Mouse (Mus musculus): ENCODE results near the gene Pnkp. TPM values are rescaled to one million over a fixed set of nuclear protein-coding genes. Genes with fewer than 3 reads are reported as not detected.

Pnkp gene
- total and polyA plus RNA-seq, 3 experiments: 14.8 to 41.6 (median 22.2) TPM

DNA sequence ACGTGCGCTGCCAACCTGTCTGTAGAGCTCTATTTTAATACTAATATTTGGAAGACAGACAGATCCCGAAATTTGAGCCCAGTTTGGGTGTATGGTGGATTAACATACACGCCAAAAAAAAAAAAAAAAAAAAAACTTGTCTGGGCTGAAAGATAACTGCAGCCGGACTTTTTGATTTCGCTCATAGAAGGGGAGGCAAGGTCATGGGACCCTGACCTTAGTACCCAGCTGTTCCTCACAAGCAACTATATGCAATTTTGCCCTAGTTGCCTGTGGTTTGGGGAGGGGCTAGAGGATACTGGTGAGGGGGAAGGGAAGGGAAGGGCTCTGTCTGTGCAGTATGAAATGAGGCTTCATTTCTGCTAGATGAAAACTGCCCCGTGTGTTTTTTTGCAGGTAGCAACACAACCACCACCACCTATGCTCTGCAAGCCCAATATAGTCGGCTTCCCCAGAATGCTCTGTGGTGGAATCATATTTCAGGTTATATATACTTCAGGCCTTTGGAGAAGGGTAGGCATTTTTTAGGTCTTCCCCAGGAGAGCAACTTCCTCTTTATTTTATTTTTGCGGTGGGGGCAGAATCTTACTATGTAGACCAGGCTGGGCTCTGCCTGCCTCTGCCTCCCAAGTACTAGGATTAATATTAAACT lies 548 bp upstream of the Pnkp start:
- H3K36me3 ChIP-seq (replicated peaks in 1 of 2; ENCODE audit: control insufficient read depth in 1 of 2, insufficient read depth in 1 of 2, low read length in 1 of 2): peaks cover 11 to 45% of the 10 kb centered on the region in 2 experiments
- TF ChIP-seq POLR2AphosphoS2 (IDR thresholded peaks at IDR 0.05; ENCODE audit: low read depth, low read length) (0 out of 2 replicates have a peak, but pooled peaks have one; percentile 7), CHD2 (IDR thresholded peaks at IDR 0.05; ENCODE audit: low read length) (peak; percentile 63; the same call in 1 of the 2 replicates), JUND (conservative IDR thresholded peaks at IDR 0.05; ENCODE audit: low read depth, low read length) (no peak), ZNF384 (IDR thresholded peaks at IDR 0.05; ENCODE audit: low read depth, low read length) (peak; percentile 59), ETS1 (conservative IDR thresholded peaks at IDR 0.05; ENCODE audit: low read depth, low read length) (peak; percentile 38; the same call in 1 of the 2 replicates), ZMIZ1 (IDR thresholded peaks at IDR 0.05; ENCODE audit: low read depth, low read length) (peak; percentile 6; the same call in 1 of the 2 replicates), BHLHE40 (IDR thresholded peaks at IDR 0.05; ENCODE audit: low read depth, low read length) (peak; percentile 19; the same call in 1 of the 2 replicates), MAZ (IDR thresholded peaks at IDR 0.05; ENCODE audit: low read depth, low read length) (peak; percentile 7; the same call in 1 of the 2 replicates), E2F4 (IDR thresholded peaks at IDR 0.05; ENCODE audit: insufficient replicate concordance, low read depth, low read length) (no peak)
- peak; percentile 64 for DNase-seq (ENCODE audit: extremely low read depth)
- H3K4me1 ChIP-seq (ENCODE audit: control insufficient read depth in 1 of 2, insufficient read depth in 2 of 2): peaks cover 23 to 68% of the 10 kb centered on the region in 2 experiments
- peak overlapping the region; percentile 85; the same call in 1 of the 2 replicates for H3K27ac ChIP-seq (ENCODE audit: insufficient read depth, low read depth)
- peak overlapping the region; percentile 64 to 92 (median 72) for H3K4me3 ChIP-seq (replicated peaks in 1 of 3; ENCODE audit: low read depth in 2 of 3, low read length in 2 of 3, poor library complexity in 1 of 3)
- dilution Hi-C loops (cut with MboI; ENCODE audit: extremely low pct_ligation_motif_present, extremely low pct_unique_long_range_greater_than_20kb, low sequenced_read_pairs) (no loop called here), in situ Hi-C loops (cut with MboI; ENCODE audit: low pct_ligation_motif_present, low pct_unique_long_range_greater_than_20kb, low sequenced_read_pairs) (loop anchor here (10.0 kb wide), 1 partner anchor 98 kb away; no protein-coding TSS in a partner anchor)
- peak overlapping the region; percentile 74 for H3K9ac ChIP-seq (ENCODE audit: insufficient read depth, low read depth)
- H3K27me3 ChIP-seq (replicated peaks): no peaks in the 10 kb centered on the region
- H3K9me3 ChIP-seq (replicated peaks; ENCODE audit: low read length): no peaks in the 10 kb centered on the region
- H3K4me2 ChIP-seq (ENCODE audit: insufficient read depth, low read depth, poor library complexity, severe bottlenecking): peak overlapping the region; percentile 48; the same call in 1 of the 2 replicates
- H3K79me2 ChIP-seq (replicated peaks; ENCODE audit: control insufficient read depth, extremely low read depth, insufficient read depth, poor library complexity, severe bottlenecking): peaks cover 13% of the 10 kb centered on the region; the same call in 1 of the 2 replicates

DNA sequence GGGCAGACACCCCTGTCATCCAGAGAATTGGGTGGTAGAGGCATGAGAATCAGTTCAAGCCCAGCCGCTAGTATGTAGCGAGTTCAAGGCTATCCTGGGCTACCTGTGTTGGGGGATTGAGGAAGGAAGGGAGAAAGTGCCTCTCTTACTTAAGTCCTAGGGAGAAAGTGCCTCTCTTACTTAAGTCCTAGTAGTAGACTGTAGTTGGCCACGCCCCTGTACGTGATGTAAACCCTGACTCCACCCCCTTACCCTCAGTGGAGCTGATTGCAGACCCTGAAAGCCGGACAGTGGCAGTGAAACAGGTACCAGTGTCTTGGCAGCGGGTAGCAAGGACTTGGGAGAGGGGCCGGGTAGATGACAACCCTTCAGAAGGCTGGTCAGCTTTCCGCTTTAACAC lies 966 bp downstream of the Pnkp start:
- peak overlapping the region; percentile 64 to 92 (median 72) for H3K4me3 ChIP-seq (replicated peaks in 1 of 3; ENCODE audit: low read depth in 2 of 3, low read length in 2 of 3, poor library complexity in 1 of 3)
- no peak overlapping the region for H3K27ac ChIP-seq (ENCODE audit: insufficient read depth, low read depth)
- peak; percentile 68 for DNase-seq (ENCODE audit: extremely low read depth)
- peaks cover 21 to 62% of the 10 kb centered on the region in 2 experiments for H3K4me1 ChIP-seq (ENCODE audit: control insufficient read depth in 1 of 2, insufficient read depth in 2 of 2)
- dilution Hi-C loops (cut with MboI; ENCODE audit: extremely low pct_ligation_motif_present, extremely low pct_unique_long_range_greater_than_20kb, low sequenced_read_pairs) (no loop called here), in situ Hi-C loops (cut with MboI; ENCODE audit: low pct_ligation_motif_present, low pct_unique_long_range_greater_than_20kb, low sequenced_read_pairs) (loop anchor here (10.0 kb wide), 1 partner anchor 97 kb away; no protein-coding TSS in a partner anchor)
- peak overlapping the region; percentile 74; the same call in 1 of the 2 replicates for H3K9ac ChIP-seq (ENCODE audit: insufficient read depth, low read depth)
- TF ChIP-seq MAX (IDR thresholded peaks at IDR 0.05; ENCODE audit: low read length) (no peak), SMC3 (IDR thresholded peaks at IDR 0.05; ENCODE audit: low read depth, low read length) (no peak), NELFE (IDR thresholded peaks at IDR 0.05; ENCODE audit: low read depth, low read length) (no peak), GABPA (IDR thresholded peaks at IDR 0.05; ENCODE audit: insufficient replicate concordance, low read depth, low read length) (no peak), CTCF (conservative IDR thresholded peaks at IDR 0.05 in 1 of 2, IDR thresholded peaks at IDR 0.05 in 1 of 2; ENCODE audit: low read depth in 2 of 2, low read length in 2 of 2) (no peak), CHD2 (IDR thresholded peaks at IDR 0.05; ENCODE audit: low read length) (no peak), PAX5 (IDR thresholded peaks at IDR 0.05; ENCODE audit: low read length) (no peak), SIN3A (IDR thresholded peaks at IDR 0.05; ENCODE audit: low read length) (no peak), RCOR1 (conservative IDR thresholded peaks at IDR 0.05; ENCODE audit: low read depth, low read length) (no peak), ZC3H11A (IDR thresholded peaks at IDR 0.05; ENCODE audit: low read depth, low read length) (no peak), TCF12 (IDR thresholded peaks at IDR 0.05; ENCODE audit: low read depth, low read length) (no peak), USF1 (IDR thresholded peaks at IDR 0.05; ENCODE audit: low read depth, low read length) (no peak), MXI1 (IDR thresholded peaks at IDR 0.05; ENCODE audit: low read depth, low read length) (no peak), KAT2A (IDR thresholded peaks at IDR 0.05; ENCODE audit: insufficient replicate concordance, low read length) (no peak), POLR2AphosphoS2 (IDR thresholded peaks at IDR 0.05; ENCODE audit: low read depth, low read length) (no peak), IRF4 (IDR thresholded peaks at IDR 0.05; ENCODE audit: low read depth, low read length) (no peak), POLR2A (IDR thresholded peaks at IDR 0.05; ENCODE audit: low read depth, low read length) (no peak; the same call in 1 of the 2 replicates), RAD21 (IDR thresholded peaks at IDR 0.05; ENCODE audit: low read depth, low read length) (no peak), ZNF384 (IDR thresholded peaks at IDR 0.05; ENCODE audit: low read depth, low read length) (no peak), BHLHE40 (IDR thresholded peaks at IDR 0.05; ENCODE audit: low read depth, low read length) (no peak)
- H3K36me3 ChIP-seq (replicated peaks in 1 of 2; ENCODE audit: control insufficient read depth in 1 of 2, insufficient read depth in 1 of 2, low read length in 1 of 2): peaks cover 21 to 44% of the 10 kb centered on the region in 2 experiments
- no peaks in the 10 kb centered on the region for H3K27me3 ChIP-seq (replicated peaks)
- peak overlapping the region; percentile 63 for H3K4me2 ChIP-seq (ENCODE audit: insufficient read depth, low read depth, poor library complexity, severe bottlenecking)
- no peaks in the 10 kb centered on the region for H3K9me3 ChIP-seq (replicated peaks; ENCODE audit: low read length)
- H3K79me2 ChIP-seq (replicated peaks; ENCODE audit: control insufficient read depth, extremely low read depth, insufficient read depth, poor library complexity, severe bottlenecking): 0 out of 2 replicates have a peak, but pooled peaks cover under 1% of the 10 kb centered on the region
